Mouse (Mus musculus) kidney, adult 9 months (tissue): ENCODE results near the gene Gypa.

ENCODE experiments used
- DNase-seq: peaks from one replicate; pipeline ENCODE4 v3.0.0; 2022

The Gypa gene

DNA sequence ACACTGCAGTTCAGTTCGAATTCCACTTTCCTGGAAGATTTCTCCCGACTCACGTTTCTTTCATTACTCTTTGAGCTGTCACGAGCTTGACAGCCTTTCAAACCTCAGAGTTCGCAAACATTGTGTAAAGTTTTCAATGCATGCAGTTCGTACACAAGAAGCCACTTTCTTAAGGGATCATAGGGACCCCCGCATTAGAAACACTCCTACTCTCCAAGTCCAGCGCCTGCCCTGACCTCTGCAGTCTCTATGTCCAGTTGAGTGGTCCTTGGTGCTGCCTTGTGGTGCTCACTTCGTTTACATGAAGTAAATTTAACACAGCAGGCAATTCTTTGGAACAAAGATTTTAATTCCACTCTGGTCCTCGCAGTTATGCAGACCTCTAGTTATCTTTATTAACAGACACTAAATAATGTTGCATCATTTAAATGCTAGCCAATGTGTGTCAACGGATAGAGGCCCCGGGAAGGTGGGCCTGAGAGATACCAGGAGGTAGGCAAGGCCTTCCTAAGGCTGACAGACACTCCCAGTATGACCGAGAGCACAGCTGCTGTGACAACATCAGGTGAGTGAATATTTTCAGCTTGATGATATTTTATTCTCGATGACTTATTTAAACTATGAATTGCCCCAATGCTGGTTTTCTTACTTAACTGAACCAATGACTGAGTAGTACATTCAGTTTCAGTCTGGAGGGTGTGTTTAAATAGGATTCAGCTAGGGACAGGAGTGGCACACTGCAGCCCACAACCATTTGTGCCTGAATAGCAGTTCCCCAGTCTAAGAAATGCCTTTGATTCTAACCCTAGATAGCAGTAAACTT lies at the start of gene Gypa:
Gypa (plus strand) TSS at position 259 of the 823 bp plus-strand sequence.
- DNase-seq, result no peak

DNA sequence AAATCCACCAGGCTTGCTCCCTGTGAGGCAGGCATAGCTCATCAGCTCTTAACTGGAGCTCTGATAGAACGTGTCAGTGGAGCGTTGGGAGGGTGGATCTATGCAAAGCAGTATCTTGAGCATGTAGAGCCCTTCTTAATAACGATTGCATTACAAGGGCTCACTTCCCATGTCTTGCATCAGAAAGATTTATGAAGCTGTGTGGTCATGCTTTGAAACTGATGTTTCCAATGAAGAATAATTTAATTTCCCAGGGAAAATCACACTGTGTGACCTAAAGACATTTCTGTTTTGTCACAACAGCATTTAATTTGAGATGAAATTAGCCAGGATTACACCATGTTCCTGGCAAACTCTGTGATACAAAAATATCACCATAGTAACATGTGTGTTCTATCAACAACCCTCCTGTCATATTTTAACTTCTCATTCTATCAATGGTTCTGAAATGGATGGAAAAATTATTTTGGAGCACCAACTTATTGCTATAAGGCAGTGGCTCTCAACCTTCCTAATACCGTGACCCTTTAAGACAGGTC lies 49.0 kb upstream of the Gypa start:
- DNase-seq, result peak; percentile 2

DNA sequence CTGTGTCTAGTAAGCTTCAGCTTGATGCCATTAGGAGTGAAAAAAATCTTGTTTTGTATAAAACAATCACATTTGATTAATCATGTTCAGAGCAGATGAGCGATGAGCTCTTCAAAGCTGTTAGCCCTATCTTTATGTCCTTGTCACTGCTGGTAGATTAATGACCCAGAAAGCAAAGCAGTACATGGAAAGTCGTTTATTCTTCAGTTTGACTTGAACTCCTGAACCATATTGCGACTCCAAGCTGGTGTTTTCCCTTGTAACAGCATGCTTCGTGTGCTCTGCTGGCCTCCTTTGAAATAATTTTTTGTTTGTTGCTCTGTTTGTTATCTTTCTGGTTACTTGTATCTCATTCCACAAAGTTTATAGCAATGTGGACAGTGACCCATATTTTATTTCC lies 46.4 kb upstream of the Gypa start:
- peak; percentile 19 for DNase-seq

DNA sequence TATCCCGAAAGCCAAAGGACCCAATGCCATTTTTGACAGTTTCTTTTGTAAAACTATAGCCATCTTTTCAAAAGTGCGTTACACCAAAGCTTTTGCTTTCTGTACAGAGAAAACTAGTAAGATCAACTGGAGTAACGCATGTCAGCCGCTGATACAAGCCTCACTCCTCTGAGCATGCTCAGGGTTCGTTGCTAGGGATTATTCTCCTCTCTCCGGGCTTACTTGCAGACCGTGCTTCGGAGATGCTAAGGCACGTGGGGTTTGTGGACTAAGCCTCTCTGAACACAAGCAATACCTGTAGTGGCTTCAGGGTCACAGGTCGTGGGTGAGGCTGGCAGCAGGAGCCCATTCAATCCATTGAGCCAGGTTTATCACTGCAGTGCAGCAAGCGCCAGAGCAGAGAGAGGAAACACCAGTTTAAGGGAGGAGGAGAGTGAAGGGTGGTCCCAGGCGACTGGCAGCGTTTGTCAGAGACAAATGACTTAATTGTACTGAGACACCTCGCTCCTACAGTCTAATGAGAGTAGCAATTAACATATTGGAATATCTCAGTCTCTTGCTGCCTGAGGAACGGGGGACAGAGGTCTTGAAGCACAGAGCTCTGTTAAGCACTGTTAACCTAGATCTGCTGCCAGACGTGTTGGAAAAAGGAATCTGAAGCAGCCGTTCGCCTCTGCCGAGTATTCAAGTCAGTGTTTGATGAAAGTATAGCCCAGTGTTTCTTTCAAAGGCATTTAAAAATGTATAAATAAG lies 41.5 kb upstream of the Gypa start:
- no peak for DNase-seq

DNA sequence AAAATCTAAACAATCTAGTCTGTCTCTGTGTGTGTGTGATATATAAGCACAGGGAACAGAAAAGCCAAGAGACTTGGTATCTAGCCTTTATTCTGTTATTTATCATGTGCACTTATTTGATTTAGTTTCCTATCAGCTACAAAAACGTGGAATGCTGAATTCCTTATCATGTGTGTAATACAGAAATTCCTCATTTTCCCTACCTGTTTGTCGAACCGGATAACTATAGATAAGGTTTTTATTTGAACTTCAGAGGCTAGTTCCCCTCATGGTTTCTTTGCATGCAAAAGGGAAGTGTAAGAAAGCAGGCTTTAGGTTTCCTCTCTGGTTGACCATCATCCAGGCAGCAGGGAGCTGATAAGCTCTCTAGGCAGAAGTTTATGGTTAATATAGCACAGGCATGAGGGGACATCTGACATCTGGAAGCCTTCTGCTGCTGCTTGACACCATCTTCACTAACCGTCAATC lies 30.1 kb upstream of the Gypa start:
- no peak for DNase-seq

DNA sequence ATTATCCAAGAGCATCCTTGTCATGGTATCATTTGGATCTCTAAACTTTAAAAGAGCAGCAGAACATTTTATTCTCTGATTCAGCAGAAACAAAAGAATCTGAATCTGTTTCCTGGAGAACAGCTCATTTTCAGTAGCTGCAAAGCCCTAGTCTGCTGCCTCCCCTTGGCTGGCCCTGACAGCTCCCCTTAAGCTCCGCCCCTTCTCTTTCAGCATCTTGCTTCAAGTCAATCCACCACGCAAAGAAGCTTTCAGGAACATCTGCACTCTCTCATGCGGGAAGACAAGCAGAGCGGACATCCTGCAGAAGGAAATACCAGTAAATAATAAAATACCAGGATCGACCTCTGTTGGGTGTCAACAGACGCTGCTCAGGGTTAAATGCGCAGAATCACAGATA lies 18.6 kb upstream of the Gypa start:
- peak; percentile 39 for DNase-seq

DNA sequence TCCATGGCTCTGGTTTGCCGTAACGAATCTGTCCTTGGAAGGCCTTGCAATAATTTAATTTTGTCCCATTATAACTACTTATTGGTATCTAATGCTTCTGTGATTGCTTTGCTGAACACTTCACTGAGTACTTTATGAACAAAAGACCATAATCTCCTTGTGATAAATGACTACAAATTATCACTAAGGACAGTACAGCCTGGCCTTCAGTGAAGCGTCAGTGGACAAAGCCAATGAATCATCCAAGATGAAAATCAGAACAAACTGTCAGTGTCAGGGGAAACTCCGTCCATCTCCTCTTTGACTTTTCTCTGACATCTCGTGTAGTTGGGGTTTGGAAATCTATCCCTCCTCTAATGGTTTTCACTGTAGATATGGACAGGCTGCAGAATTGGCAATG lies 15.4 kb upstream of the Gypa start:
- no peak for DNase-seq

DNA sequence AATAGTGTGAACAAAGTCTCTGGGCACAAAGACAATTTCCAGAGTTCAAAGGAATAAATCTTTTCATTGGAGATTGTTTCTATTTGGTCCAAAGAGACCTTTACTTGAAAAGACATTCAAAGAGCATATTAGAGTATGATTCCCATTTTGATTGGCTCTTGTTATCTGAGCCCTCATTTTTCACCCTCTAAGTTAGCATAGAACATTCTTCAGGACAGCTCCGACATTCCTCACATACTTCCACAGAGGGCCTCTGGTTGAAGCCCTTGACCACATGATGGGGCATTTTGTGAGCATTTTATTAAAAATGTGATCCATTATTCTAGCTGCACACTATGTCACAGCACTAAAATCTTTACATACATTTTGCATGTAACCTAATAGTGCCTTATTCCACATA lies 14.5 kb upstream of the Gypa start:
- no peak for DNase-seq

DNA sequence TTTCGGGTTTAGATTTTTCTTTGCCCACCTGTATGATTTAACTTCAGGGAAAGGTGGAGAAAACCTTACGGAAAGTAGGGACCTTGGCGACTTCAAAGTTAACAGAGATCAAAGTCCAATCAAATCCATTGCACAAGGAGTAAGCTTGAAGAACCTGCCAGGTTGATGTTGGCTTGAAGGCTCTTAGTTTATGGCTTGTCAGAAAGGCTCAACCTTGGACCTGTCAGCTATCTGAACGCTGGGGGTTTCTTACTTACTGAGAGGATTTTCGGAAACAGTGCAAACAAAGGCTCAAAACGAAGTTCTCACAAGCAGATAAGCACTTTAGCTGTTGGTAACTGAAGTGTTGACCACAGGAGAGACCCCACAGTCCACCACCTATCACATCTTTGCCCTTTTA lies 11.4 kb upstream of the Gypa start:
- DNase-seq, result peak; percentile 5

DNA sequence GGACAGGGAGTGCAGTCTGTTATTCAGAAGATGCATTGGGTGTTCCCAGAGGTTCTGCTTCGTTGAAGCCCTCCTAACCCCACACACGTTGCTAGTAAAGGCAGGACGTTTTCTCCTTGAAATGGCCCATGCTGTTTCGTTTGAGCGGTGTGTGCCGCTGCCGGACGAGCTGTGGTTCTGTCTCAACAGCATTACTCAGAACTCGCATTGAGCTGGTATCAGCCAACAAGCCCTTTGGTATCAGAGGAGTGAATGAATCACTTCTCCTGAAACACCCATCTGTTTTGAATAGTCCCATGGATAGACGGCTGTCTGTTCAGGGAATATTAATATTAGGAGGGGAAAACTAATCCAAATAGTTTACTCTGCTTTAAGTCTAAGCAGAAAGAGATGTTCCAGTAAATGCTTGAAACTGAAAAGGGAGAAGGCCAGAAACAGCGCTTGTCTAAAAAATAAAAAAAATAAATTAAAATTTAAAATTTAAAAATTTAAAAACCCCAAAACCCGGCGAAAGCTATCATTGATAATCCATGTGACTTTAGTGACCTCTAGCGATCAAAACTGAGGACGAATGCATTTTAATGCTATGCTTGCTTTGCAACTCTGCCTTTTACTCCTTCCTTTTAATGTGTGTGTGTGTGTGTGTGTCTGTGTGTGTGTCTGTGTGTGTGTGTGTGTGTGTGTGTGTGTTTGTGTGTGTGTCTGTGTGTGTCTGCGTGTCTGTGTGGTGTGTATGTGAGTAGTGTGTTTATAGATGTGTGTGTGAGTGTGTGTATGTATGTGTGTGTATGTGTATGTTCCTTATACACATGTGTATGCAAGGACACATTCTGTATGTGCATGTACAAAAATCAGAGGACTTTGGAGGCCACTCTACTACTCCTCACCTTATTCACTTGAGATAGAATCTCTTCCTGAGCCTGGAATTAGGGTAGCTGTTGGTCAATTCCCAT lies 10.5 kb upstream of the Gypa start:
- DNase-seq, result peak; percentile 31

DNA sequence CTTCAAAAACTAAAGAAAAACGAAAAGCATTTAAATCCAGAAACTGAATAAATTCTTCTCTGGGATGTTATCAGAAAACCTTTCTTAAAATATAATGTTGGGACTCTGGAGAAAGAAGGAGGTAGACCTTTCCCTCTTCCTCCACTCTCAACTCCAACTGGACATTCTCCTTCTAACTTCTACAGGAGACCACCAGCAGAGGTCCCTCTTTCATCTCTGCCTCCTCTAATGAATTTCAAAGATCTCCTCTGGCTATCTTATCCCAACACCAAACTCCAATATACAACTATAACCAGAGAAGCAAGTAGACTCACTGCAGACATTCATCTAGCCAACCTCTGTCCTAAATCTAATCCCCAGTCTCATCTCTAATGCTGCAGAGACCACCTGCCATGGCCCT lies 2.0 kb upstream of the Gypa start:
- no peak for DNase-seq

DNA sequence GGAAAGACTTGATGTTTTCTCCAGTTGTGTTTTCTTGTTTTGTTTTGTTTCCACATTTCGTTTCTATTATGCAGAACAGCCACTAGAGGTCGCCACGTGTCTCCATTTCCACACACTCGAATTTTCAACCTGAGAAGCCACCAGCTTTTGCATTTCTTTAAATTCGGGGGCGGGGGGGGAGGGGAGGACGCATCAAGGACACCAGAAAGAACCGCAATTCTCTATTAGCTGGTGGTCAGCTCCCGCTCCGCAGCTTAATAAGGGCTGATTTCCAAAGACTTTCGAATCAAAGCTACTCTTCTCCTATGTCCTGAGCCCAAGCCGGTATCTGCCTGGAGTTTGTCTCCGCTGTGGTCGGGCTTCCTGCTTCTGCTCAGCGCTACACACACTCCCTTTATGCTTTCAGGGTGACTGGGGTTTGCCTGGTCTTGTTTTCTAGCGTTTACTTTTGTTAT lies 567 bp upstream of the Gypa start:
- DNase-seq, result peak; percentile 45

DNA sequence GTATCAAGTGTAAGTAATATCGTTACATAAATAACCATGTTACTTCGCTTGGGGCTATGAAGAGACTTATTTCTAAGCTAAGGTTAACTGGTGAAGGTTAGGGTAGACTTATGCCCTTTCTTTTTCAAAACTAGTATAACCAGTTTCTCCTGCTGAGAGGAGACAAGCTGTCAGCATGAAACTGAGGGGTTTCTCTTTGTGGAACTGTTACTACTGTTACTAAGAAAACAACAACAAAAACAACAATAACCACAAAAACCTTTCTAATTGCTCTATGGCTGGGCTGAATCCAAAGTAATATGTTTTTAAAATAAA lies 722 bp downstream of the Gypa start:
- no peak for DNase-seq

DNA sequence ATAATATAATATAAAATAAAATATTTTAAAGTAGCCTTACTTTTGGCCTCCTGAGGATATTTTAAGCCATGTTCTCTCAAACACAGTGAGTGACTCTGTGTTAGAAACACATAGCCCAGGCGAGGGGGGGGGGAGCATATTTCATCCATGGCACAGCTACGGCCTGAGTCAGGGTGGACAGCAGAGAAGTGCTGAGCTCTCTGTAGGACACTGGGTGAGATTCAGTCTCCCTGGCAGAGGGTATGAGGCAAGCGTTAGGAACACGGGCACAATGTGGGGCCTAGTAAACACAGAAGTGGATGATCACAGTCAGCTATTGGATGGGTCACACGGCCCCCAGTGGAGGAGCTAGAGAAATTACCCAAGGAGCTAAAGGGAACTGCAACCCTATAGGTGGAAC lies 1.2 kb downstream of the Gypa start:
- no peak for DNase-seq

DNA sequence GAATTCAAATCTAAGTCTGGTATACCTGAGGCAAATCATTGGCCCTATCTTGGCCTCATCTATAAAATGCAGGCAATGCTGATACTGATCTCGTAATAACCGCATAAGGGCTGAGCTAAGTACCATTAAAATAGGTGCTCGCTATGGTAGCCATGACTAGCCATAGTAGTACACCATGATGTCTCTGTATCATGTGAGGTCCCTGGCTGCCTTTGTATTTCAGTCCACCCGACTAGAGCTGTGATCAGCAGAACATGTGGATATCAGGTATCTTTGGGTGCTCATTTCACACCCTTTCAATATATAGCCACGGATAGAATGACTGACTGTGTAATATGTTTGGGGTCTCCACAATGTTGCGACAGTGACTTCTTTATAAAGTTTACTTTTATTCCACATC lies 1.9 kb downstream of the Gypa start:
- DNase-seq, result no peak

DNA sequence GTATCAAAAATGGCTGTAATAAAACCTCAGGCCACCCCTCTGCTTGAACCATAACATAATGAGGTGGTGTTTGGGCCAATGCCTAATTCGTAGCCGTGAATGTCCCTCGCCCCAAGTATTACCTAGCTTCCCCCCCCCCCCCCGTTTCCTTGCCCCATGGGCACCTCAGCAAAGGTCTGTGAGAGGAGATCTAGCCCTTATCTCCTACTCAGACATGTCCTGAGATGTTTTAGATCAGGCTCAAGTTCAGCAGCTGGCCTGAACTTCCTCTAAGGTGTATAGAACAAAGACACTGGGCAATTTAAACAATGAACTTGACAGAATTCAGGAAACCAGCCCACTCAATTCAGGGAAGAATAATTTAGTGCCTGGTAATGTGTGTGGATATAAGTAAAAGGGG lies 3.7 kb downstream of the Gypa start:
- DNase-seq, result no peak

DNA sequence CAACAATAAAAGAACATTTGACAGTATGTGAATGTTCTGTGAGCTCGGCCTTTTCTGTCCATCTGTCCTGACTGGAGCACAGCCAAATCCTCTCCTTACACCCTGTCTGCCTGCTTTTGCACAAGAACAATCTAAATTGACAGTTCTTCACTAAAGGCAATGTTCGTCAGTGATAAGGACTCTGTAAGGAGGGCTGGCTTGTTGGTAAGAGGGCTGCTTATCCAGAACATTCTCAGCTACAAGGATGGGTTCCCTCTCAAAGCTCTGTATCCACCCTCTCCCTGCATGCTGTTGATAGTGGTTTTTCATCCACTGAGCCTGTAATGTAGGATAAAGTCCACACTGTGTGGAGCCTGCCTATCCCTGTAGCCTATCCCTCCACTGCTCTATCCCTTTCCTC lies 6.7 kb downstream of the Gypa start:
- DNase-seq, result no peak

DNA sequence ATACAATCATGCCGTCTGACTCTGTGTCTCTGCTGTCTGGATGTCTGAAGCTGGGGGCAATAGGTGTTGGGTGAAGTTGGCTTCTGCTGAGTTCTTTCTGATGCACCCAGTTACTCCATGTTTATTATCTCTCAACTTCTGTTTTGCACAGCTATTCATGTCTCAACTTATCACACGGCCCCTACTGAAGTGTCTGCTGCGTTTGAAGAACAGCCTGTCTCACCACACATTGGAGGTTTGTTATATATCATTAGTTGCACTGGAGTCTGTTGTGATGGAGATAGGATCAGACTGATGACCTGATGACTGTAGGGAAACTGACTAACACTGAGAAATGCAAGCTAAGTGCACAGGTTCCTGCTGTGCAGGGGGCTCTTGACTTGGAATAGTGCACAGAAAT lies 7.2 kb downstream of the Gypa start:
- no peak for DNase-seq

DNA sequence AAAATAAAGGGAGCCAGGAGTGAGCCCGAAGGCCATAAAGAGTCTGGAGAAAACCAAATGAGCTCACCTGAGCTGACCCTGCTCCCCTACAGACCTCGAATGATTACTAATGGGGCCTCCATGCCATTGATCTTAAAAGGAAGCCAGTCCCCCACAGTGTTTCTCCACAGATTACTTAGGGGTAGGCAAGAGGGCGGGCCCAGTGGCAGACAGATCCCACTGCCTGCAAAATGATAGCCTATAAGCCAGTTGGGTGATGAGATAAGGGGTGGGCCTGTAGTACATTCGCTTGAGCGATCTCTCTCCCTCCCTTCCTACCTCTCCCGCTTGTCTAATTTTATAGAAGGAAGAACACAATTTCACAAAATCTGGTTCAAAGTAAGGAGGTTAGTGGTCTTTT lies 7.7 kb downstream of the Gypa start:
- DNase-seq, result no peak

DNA sequence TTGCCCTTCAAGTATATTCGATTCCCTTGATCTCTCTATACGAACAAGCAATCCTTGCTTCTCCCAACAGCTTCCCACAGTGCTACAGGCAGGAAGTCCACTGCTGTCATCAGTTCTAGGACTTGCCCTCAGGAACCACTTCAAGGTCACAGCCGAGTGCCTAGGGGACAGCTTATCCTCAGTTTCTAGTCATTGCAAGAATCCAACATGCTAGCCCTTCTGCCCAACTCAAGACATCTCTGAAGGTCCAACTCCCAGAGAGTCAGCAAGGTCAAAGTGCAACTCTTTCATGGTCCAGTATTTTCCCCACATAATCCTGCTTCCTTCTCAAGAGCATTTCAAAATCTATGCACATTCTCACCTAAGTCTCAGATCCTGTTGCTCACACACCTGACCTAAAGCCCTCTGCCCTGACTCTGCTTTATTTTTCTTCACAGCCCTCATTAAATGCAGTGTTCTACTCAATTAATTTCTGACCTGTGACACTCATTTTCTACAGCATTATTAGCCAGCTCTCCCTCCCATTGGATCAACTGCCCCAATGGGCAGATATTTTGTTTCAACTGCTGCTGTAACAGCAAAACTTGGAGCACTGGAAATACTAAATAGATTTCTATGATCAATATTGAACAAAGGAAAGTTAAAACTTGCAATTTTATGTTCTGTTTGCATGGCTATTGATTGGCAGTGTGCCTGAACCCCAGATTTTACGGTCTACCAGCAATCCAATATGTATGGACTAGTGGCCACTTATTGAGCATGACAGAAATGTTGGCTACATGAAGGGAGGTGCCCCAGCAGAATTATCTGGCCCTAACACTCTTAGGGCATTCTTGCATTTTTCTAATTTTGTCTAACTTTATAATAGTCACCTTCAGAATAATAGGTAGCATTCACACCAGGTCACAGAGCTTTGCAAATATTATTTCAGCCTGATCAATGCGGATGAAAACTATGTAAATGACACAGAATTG lies 33.1 kb downstream of the Gypa start:
- DNase-seq, result no peak

DNA sequence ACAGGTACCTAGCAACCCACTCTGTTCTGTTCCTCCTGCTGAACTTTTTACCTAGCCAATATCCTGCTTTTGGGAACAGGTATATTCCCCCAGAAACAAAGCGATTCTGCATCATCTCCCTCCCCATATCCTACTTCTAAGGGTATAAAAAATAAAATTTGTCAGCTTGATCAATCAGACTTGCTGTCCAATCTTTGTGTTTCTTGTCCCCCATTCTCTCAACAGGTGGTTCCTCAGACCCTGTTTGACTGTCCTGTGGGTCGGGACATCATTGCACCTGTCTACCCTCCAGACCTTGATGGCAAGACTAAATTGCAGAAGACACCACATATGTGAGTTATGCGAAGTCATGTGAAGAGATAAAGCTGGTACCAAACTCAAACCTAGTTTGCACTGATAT lies 48.3 kb downstream of the Gypa start:
- no peak for DNase-seq

DNA sequence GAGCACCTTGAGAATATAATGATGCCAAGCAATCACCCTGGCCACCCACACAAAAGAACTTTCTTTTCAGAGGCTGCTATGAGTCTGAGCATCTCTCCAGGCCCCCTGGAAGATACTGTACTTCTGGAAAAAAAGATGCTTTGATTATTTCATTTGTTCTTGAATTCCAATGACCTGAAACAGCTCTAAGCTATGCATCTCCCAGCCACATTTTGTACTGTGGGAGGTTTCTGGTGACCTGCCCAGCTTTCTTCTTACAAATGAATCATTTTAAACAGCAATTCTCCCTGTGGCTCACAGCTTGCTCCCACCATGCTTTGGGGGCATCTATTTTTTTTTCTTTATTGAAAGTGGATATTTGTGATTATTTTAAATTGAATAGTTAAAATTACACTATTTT lies 56.9 kb downstream of the Gypa start:
- DNase-seq, result no peak
